Mouse (Mus musculus) liver, embryonic 14.5 days (tissue): ENCODE results near the gene Pdhb.
"Not testable (repeated sequence)": the region's sequence is repeated elsewhere in the genome, so short reads cannot be mapped to it uniquely, and the experiment has no call there.

ENCODE experiments used
- CTCF ChIP-seq: IDR thresholded peaks from 2 replicates; pipeline ENCODE4 v1.5.1; 2016; ENCODE audit warnings: antibody characterized with exemption, low read depth, control low read depth
- EP300 ChIP-seq: IDR thresholded peaks from 2 replicates; pipeline ENCODE4 v1.6.1; 2016; ENCODE audit warnings: antibody characterized with exemption, low read depth

DNA sequence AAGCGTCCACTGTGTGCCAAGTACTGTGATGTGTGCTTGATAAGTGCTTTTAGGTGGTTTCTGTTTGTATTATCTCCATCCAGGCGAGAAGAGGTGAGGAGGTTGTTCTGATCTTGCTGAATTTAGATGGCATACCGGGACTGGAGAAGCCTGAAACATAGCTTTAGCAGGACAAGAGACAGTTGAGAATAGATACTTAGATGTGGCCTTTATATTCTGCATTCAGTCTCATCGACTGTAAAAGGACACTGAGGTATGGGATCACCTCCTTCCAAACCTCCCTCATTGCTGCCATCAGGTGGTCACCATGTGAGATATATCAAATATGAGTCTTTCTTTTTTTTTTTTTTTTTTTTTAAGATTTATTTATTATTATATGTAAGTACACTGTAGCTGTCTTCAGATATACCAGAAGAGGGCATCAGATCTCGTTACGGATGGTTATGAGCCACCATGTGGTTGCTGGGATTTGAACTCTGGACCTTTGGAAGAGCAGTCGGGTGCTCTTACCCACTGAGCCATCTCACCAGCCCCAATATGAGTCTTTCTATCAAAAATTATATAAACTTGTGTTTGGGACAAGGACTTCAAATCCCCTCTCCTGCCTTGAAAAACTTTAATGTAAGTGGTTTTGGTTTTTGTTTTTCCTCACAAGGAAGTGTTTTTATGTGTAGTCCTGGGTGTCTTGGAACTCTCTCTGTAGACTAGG lies 871 bp upstream of the Pdhb start:
- peak; percentile 1; the same call in 1 of the 2 replicates for TF ChIP-seq CTCF
- not testable (repeated sequence) for TF ChIP-seq EP300
